Mouse (Mus musculus) embryonic stem cell, embryonic (primary cell): ENCODE results near the gene Pomgnt2.

Experiments used
- CTCF ChIA-PET, 4 experiments: fragments of 300-600 bp in 2 of 4; fragments of 350-600 bp in 2 of 4; sonication (Branson Sonifier 250); formaldehyde crosslinking; loops; one replicate each; lab custom pipeline; 2022; ENCODE audit warnings: inconsistent platforms in 2 of 4; lab: Charles Lee
- POLR2A ChIA-PET, 4 experiments: fragments of 300-600 bp in 2 of 4; fragments of 350-600 bp in 2 of 4; sonication (Branson Sonifier 250); formaldehyde crosslinking; loops; one replicate each; lab custom pipeline; 2022; ENCODE audit warnings: antibody characterized with exemption in 4 of 4, inconsistent platforms in 1 of 4; lab: Charles Lee

Gene Pomgnt2

DNA sequence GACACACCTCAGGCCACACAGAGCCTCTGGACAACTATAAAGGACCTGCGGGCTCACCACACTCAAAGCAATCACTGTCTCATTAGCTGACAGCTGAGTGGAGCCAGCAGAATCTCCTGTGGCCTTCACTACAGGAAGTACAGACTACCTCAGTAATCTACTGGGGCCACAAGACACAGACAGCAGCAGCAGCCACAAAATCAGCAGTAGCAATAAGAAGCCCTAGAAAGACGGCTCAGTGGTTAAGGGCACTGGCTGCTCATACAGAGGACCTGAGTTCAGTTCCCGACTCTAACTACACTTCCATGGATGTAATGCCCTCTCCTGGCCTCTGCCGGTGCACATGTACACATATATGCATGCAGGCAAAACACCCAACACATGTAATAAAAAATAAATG, 23.4 kb upstream of the Pomgnt2 start:
- POLR2A ChIA-PET: interaction anchor here in 1 of 4 experiments (0.5 kb wide), 1 partner anchor 659 kb away, joined by 3 read pairs; no protein-coding TSS in a partner anchor
- CTCF ChIA-PET: interaction anchor here in 2 of 4 experiments (0.6 to 1.2 kb wide), 2 partner anchors 35 to 618 kb away, joined by 3 read pairs; no protein-coding TSS in a partner anchor

- ChIA-PET POLR2A (no interaction called here), CTCF (interaction anchor here (0.5 to 1.6 kb wide), 8 partner anchors 161 to 400 kb away, joined by 3 to 9 read pairs (median 3); no protein-coding TSS in a partner anchor)
Measured at GRCm38 (mm10) chr9:122018782-122019395, 22.0 kb upstream of the Pomgnt2 start.

GRCm38 (mm10) chr9:122018079-122018478, 21.2 kb upstream of the Pomgnt2 start:
- ChIA-PET CTCF (interaction anchor here in 2 of 4 experiments (1.0 to 1.6 kb wide), 4 partner anchors 158 to 181 kb away, joined by 3 to 9 read pairs (median 6); no protein-coding TSS in a partner anchor), POLR2A (no interaction called here)

- ChIA-PET CTCF (interaction anchor here (0.5 to 2.4 kb wide), 56 partner anchors 10 to 674 kb away, joined by 3 to 13 read pairs (median 3); partner anchors contain the start of genes Lyzl4 (in 1 of the 4), Snrk (in 1 of the 4) and Vipr1 (in 1 of the 4)), POLR2A (interaction anchor here in 2 of 4 experiments (0.8 to 1.2 kb wide), 2 partner anchors 10 to 304 kb away, joined by 3 read pairs; partner anchors contain the start of gene Ss18l2 (in 1 of the 2))
Measured at GRCm38 (mm10) chr9:122014241-122014667, 17.3 kb upstream of the Pomgnt2 start.

GRCm38 (mm10) chr9:122013629-122014028, 16.7 kb upstream of the Pomgnt2 start:
- CTCF ChIA-PET: interaction anchor here in 3 of 4 experiments (0.6 to 2.4 kb wide), 14 partner anchors 26 to 408 kb away, joined by 3 to 13 read pairs (median 4); no protein-coding TSS in a partner anchor
- POLR2A ChIA-PET: interaction anchor here in 1 of 4 experiments (0.6 kb wide), 1 partner anchor 371 kb away, joined by 3 read pairs; the partner anchor contains the start of gene Vipr1

DNA sequence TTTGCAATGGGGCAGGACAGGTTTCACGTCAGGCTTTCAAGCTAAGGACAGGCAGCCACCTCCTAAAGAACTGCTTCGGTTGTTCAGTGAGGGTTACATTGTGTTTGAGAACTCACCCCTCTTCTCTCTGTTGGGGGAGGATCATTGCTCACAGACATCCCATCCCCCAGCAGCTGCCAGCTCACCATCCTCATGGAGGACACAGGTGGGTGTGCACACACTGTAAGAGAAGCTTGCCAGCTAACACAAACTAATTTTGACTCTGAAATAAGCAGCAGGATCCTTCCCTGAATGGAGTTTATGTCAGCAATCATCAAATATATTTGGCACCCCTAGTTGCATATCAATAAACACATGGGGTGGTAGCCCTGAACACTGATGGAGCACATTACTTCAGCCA, 15.9 kb upstream of the Pomgnt2 start:
- ChIA-PET POLR2A (no interaction called here), CTCF (interaction anchor here in 3 of 4 experiments (0.6 to 1.4 kb wide), 3 partner anchors 28 to 78 kb away, joined by 3 to 6 read pairs (median 6); no protein-coding TSS in a partner anchor)

DNA sequence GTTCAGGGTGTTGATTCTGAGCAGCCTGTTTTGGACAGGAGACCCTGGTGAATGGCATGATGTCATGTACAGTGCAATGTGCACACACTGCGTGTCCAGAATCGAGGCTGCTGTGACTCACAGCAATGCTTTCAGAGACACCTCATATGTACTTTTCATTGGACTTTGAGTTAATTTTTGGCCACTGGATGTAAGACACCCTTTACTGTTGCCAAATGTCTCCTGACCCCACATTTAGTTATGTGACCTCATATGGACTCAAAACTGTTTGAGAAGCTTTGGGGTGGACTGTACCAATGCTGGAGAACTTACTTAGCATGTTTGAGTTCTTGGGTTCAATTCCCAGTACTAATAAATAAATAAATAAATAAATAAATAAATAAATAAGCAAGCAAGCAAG, 13.8 kb upstream of the Pomgnt2 start:
- ChIA-PET CTCF (interaction anchor here in 1 of 4 experiments (0.5 kb wide), 1 partner anchor 54 kb away, joined by 8 read pairs; no protein-coding TSS in a partner anchor), POLR2A (no interaction called here)

- CTCF ChIA-PET: interaction anchor here in 1 of 4 experiments (0.7 kb wide), 1 partner anchor 1943 kb away, joined by 5 read pairs; no protein-coding TSS in a partner anchor
- POLR2A ChIA-PET: interaction anchor here in 2 of 4 experiments (0.7 to 1.4 kb wide), 2 partner anchors 13 kb away, joined by 3 read pairs; no protein-coding TSS in a partner anchor
Measured at GRCm38 (mm10) chr9:122008876-122009275, 12.0 kb upstream of the Pomgnt2 start.

DNA sequence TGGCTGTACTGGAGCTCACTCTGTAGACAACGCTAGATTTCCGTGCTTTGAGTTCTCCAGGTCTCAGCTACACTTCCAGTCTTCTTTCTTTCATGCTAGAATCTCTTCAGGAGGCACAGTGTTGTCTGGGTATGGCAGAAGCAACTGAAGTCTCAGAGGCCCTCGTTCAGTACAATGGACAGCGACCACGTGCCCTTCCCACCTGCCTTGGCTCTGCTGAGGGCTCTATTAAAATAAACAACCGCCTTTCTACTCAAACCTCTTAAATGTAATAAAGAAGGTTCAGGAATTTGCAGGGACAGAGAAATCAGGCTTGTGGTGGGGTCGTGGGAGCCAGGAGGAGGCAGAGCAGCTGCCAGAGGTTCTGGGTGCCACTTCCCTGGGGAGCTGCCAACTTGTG, 9.7 kb upstream of the Pomgnt2 start:
- ChIA-PET CTCF (no interaction called here), POLR2A (interaction anchor here in 1 of 4 experiments (1.6 kb wide), 1 partner anchor 17 kb away, joined by 4 read pairs; no protein-coding TSS in a partner anchor)

GRCm38 (mm10) chr9:122006175-122006574, 9.3 kb upstream of the Pomgnt2 start:
- ChIA-PET POLR2A (interaction anchor here in 1 of 4 experiments (1.6 kb wide), 1 partner anchor 16 kb away, joined by 4 read pairs; no protein-coding TSS in a partner anchor), CTCF (no interaction called here)

DNA sequence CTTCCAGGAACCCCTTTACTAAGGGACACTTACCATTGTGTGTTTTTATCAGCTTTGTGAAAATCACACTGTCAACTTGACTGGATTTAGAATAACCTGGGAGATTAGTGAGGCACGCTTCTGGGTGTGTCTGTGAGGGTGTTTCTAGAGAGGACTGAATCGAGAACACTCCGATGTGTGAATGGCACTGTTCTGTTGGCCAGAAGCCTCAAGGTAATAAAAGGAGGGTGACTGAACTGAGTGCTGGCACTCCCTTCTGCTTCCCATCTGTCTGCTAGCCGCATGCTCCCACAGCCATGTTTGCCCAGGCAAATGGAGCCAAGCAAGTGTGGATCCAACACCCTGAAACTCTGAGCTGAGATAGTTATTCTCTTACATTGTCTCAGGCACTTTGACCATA, 1.1 kb upstream of the Pomgnt2 start:
- ChIA-PET CTCF (interaction anchor here in 1 of 4 experiments (1.0 kb wide), 1 partner anchor 152 kb away, joined by 3 read pairs; no protein-coding TSS in a partner anchor), POLR2A (no interaction called here)

GRCm38 (mm10) chr9:121995508-121996131, 1.3 kb downstream of the Pomgnt2 start:
- CTCF ChIA-PET: interaction anchor here in 3 of 4 experiments (0.7 to 1.7 kb wide), 6 partner anchors 8 to 249 kb away, joined by 3 to 11 read pairs (median 6); no protein-coding TSS in a partner anchor

DNA sequence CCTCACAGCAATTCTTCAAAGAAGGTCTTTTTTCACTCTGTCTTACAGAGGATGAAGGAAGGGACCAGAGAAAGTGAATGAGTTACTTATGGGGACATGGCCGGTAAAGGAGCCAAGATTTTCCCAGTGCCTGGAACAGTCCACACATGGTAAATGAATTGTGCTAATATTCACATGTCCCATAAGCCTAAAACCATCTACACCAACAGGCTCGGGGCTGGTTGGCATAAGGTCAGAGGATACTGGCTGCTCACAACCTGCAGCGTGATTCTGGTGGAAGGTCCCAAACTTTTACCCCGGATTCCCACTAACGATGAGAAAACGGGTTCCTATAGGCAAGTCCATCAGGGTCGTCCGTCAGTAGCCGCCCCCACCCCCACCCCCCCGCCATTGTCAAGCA, 1.8 kb downstream of the Pomgnt2 start:
- ChIA-PET POLR2A (interaction anchor here in 2 of 4 experiments (0.6 to 1.4 kb wide), 2 partner anchors 67 to 285 kb away, joined by 5 read pairs; partner anchors contain the start of gene Ss18l2 (in 1 of the 2)), CTCF (interaction anchor here in 3 of 4 experiments (0.7 to 1.7 kb wide), 4 partner anchors 7 to 250 kb away, joined by 3 to 8 read pairs (median 3); no protein-coding TSS in a partner anchor)

More at GRCm38 (mm10) chr9:121995508-121996131, 1.3 kb downstream of the Pomgnt2 start:
- POLR2A ChIA-PET: interaction anchor here in 2 of 4 experiments (0.8 to 1.4 kb wide), 8 partner anchors 11 to 285 kb away, joined by 3 to 5 read pairs (median 4); partner anchors contain the start of genes Higd1a (in 1 of the 2), Snrk (in 1 of the 2) and Ss18l2 (in 1 of the 2)

DNA sequence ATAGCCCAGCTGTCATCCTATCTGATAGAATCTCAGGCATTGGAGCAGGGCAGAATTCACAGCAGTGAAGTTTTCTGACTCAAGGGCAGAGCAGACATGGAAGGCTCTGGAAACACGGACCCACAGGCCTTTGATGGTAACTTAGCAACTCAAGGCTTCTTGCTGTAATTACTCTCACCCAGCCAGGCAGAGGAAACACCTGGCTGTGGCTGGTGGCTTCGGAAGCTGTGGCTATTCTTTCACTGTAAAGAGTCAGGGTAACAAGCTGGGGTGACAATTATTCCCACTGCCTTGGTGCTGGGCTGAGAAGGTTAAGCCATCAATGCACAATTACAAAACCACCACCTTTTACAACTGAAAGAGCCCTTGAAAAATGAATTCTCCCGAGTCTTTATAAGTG, 3.9 kb downstream of the Pomgnt2 start:
- ChIA-PET CTCF (interaction anchor here in 2 of 4 experiments (1.5 to 2.0 kb wide), 4 partner anchors 8 to 22 kb away, joined by 3 to 10 read pairs (median 6); no protein-coding TSS in a partner anchor), POLR2A (no interaction called here)

- POLR2A ChIA-PET: interaction anchor here in 1 of 4 experiments (0.7 kb wide), 1 partner anchor 276 kb away, joined by 3 read pairs; no protein-coding TSS in a partner anchor
- CTCF ChIA-PET: no interaction called here
Measured at GRCm38 (mm10) chr9:121991041-121991440, 5.9 kb downstream of the Pomgnt2 start.

DNA sequence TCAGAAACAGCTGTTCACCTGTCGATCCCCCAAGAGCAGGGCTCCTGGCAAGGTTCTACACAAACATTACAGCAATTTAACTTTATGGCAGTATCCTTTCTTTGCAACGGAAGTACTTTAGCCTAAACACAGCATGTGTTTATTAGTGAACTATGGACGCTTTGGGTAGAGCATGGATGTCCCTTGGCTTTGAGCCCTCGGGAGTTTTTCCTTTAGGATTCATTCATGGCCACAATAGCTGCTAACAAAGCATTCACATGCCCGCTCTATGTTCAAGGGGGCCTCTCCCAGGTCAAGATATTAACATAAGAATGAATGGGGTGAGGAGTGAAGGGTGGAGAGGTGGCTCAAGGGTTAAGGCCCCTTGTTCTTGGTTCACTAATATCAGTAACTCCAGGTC, 7.4 kb downstream of the Pomgnt2 start:
- POLR2A ChIA-PET: interaction anchor here in 3 of 4 experiments (0.6 to 1.5 kb wide), 7 partner anchors 9 to 132 kb away, joined by 3 to 6 read pairs (median 4); partner anchors contain the start of genes Higd1a (in 1 of the 3) and Snrk (in 1 of the 3)
- CTCF ChIA-PET: interaction anchor here in 2 of 4 experiments (0.5 to 1.3 kb wide), 5 partner anchors 25 to 431 kb away, joined by 3 to 13 read pairs (median 4); no protein-coding TSS in a partner anchor

DNA sequence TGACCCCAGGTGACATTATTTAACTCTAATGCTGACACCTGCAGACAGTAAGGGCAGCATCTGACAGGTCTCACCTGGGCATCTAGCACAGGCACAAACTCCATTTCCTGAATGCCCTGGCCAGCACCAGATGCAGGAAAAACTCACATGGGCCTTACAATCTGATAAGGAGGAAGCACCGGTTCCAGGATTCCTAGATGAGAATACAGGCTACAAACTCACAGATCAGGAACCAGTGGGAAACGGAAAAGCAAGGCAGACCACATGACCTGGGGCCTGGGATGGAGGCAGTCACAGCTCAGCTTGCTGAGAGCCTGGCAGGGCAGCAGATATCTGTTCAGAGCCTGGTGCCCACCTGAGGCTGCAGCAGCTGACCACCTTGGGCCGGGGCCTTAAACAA, 8.0 kb downstream of the Pomgnt2 start:
- ChIA-PET POLR2A (interaction anchor here in 3 of 4 experiments (0.8 to 1.5 kb wide), 6 partner anchors 8 to 131 kb away, joined by 3 to 6 read pairs (median 4); partner anchors contain the start of genes Higd1a (in 1 of the 3) and Snrk (in 1 of the 3)), CTCF (interaction anchor here in 3 of 4 experiments (0.6 to 1.3 kb wide), 5 partner anchors 26 to 430 kb away, joined by 3 to 4 read pairs (median 4); partner anchors contain the start of gene Snrk (in 1 of the 3))
